Mouse (Mus musculus) cerebellum, adult 2 months (tissue): ENCODE measurements at regions not wholly inside any gene's neighbourhood (a gene's known extent, or its start where the extent isn't known, plus 50 kb on each side); places are given as distances from the start of the nearest gene placed in this dataset.
A peak's percentile ranks its signal among the peaks of the same experiment; 100 is the strongest.

Experiments used
- DNase-seq, 2 experiments: peaks; one replicate each; pipeline ENCODE4 v3.0.0; 2021
- H3K27ac ChIP-seq: fragments of 200-500 bp; 2 replicates; pipeline ENCODE4 v1.5.1; 2012; ENCODE audit warnings: low read length, control low read depth, inconsistent platforms; ENCODE audit not compliant: insufficient read depth
- H3K27me3 ChIP-seq: fragments of 200-500 bp; 2 replicates; pipeline ENCODE4 v1.6.1; 2012; ENCODE audit warnings: inconsistent platforms, mild to moderate bottlenecking, low read length, moderate library complexity; ENCODE audit not compliant: control insufficient read depth, insufficient read depth
- H3K4me1 ChIP-seq: fragments of 200-500 bp; 2 replicates; pipeline ENCODE4 v1.6.1; 2011; ENCODE audit warnings: low read length; ENCODE audit not compliant: control insufficient read depth, insufficient read depth
- H3K4me3 ChIP-seq: fragments of 200-500 bp; replicated peaks from 2 replicates; pipeline ENCODE3; 2011; ENCODE audit warnings: mild to moderate bottlenecking, low read depth, low read length, control low read depth; ENCODE audit not compliant: insufficient read depth
- CTCF ChIP-seq: fragments of 200-500 bp; IDR thresholded peaks from 2 replicates; pipeline ENCODE4 v1.5.1; 2011; ENCODE audit warnings: low read depth, mild to moderate bottlenecking, control low read depth, low read length, moderate library complexity, borderline replicate concordance; ENCODE audit not compliant: insufficient read depth
- POLR2A ChIP-seq: fragments of 200-500 bp; IDR thresholded peaks from 2 replicates; pipeline ENCODE4 v1.6.1; 2011; ENCODE audit warnings: low read length, control low read depth, borderline replicate concordance; ENCODE audit not compliant: insufficient read depth
- WGBS: fragments of 180-500 bp; shearing (Covaris S2); methylation state at CpG from one replicate; pipeline ENCODE4 v1.1.7; 2018; 5-methylcytosine and 5-hydroxymethylcytosine counted together

DNA sequence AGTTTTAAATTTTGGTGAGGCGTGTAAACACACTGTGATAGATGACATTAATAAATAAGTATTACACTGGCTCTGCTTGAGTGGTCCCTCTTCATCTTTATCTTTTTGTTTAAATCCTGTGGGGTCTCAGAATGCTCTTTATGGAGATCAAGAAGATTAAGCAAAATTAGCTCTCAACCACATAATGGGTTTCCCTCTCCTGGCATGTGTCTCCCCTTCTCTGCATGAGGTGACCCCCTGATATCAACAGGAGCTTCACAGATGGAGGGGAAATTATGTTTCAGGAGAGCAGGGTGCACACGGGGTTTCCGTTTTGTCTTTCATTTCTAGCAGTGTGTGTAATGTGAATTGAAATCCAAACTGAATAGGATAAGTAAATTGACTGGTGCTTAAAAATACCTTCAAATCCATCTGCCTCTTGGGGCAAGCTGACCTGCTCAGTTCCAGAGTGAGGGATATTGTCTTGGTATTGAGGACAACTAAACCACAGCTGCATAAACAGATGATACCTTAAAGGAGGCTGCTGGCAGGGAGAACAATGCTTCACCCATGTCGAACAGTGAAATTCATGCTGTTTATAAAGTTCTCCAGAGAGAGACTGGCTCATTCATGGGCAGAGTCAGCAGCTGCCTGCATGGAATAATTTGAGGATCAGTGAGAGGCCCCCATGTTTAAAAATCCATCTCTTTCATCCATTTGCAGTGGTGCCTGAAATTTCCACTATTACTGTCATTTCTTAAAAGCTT lies 518.3 kb upstream of the Nr2f1 start:
- TF ChIP-seq CTCF (no peak), POLR2A (no peak)

DNA sequence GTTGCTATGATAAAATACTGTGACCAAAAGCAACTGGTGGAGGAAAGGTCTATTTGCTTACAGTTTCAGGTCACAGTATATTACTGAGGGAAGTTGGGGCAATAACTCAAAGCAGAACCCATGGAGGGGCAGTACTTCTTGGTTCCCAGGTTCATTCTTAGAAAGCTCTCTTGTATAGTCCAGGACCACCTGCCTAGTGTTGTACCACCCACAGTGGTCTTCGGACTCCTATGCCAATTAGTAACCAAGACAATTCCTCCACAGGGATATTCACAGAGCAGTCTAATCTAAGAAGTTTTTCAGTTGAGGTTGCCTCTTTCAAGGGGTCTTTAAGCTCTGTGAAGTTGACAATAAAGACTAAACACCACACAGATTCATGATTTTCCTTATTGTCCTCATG lies 517.6 kb upstream of the Nr2f1 start:
- TF ChIP-seq CTCF (no peak), POLR2A (no peak)
- H3K4me1 ChIP-seq: no peaks in the 10 kb centered on the region
- no peak for DNase-seq
- H3K4me3 ChIP-seq: no peak overlapping the region
- no peaks in the 10 kb centered on the region for H3K27me3 ChIP-seq
- 39% methylated on average over 1 of the region's 1 CpGs for WGBS
- no peak overlapping the region for H3K27ac ChIP-seq

More for the DNA sequence above, 518.3 kb upstream of the Nr2f1 start:
- no peak overlapping the region for H3K27ac ChIP-seq
- no peaks in the 10 kb centered on the region for H3K4me1 ChIP-seq
- DNase-seq: no peak
- no peaks in the 10 kb centered on the region for H3K27me3 ChIP-seq
- 33% methylated on average over 4 of the region's 4 CpGs for WGBS
- H3K4me3 ChIP-seq: no peak overlapping the region

DNA sequence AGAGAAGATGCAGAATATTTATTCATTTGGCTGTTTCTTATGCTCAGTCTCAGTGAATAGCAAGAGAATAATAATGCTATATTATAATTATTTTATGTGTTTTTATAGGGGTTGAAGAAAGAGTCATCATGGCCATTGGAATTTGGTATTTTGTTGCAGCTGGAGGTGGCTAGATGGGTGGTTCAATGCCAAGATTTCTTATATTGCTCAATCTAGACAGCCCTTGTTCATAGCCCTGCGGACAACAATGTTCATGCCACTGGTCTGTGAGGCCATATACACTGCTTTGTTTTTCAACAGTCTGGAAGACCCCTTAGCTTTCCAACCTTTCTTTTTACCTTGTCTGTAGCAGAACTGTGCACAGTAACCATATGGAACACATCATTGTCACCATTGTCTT lies 505.1 kb upstream of the Nr2f1 start:
- no peaks in the 10 kb centered on the region for H3K4me1 ChIP-seq
- no peak for DNase-seq
- H3K4me3 ChIP-seq: no peak overlapping the region
- TF ChIP-seq CTCF (no peak), POLR2A (no peak)
- H3K27me3 ChIP-seq: no peaks in the 10 kb centered on the region
- H3K27ac ChIP-seq: no peak overlapping the region
- WGBS: 91% methylated on average over 1 of the region's 1 CpGs

DNA sequence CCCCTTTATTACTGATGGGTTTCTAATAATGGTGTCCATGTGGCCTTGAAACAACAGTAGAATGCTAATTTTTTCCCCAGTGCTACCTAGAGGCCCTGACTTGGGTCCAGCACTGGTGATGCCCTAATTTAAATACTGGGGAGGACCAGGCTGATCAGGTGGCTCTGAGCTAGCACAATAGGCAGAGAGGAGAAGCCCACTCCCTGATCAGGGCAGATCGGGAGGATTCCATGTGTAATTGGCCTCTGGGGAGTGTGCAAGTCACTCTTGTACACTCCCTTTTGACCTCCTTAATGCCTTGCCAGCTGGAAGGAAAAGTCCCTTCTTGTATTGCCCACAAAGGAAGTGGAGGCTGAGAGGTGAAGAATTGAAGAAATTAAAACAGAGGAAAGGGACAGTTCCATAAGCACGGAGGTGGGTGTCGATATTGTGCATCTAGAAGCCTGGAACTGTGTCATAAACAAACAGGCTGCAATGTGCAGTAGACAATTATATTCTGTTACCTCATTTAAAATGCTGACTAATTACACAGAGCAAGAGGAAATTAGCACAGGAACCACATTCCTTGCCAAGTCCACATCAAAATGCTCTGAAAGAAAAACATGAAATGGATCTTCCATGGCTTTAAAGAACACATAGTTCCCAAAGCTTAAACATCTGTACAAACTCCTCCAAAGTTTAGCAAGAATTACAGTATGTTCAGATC lies 498.4 kb upstream of the Nr2f1 start:
- Histone ChIP-seq H3K4me3 (no peak overlapping the region), H3K27ac (no peak overlapping the region), H3K4me1 (no peaks in the 10 kb centered on the region), H3K27me3 (no peaks in the 10 kb centered on the region)
- TF ChIP-seq CTCF (no peak), POLR2A (no peak)
- WGBS: 37% methylated on average over 3 of the region's 3 CpGs
- DNase-seq: no peak

DNA sequence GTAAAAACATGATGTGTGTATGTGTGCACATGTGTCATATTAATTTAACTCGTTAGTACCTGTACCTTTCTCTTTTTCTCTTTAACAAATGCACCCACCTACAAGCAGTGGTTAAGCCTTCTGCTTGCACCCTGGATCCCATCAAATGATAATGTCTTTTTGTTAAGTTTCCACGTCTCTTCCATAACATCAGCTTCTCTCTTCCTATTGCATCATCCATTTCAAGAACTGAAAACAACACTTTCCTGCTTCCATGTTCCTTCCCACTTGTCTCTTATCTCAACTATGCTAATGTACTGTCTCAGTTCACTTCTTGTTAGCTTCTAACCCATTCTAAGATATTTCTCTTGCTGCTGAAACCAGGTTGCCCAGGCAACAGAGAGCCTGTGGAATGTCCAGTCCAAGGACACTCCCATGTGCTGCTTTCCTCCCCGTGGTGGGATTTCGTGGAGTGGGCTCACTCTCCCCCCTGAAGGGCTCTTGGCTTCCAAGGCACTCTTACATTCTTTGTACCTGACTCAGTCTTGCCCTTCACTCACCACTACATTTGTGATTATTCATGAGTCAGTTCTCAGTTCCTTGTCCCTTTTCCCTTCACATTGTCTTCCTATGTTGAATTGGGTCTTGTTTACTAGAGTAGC lies 479.8 kb upstream of the Nr2f1 start:
- 37% methylated on average over 4 of the region's 4 CpGs for WGBS
- DNase-seq: no peak
- Histone ChIP-seq H3K4me1 (no peaks in the 10 kb centered on the region), H3K4me3 (no peak overlapping the region), H3K27ac (no peak overlapping the region), H3K27me3 (no peaks in the 10 kb centered on the region)
- TF ChIP-seq POLR2A (no peak), CTCF (no peak)

DNA sequence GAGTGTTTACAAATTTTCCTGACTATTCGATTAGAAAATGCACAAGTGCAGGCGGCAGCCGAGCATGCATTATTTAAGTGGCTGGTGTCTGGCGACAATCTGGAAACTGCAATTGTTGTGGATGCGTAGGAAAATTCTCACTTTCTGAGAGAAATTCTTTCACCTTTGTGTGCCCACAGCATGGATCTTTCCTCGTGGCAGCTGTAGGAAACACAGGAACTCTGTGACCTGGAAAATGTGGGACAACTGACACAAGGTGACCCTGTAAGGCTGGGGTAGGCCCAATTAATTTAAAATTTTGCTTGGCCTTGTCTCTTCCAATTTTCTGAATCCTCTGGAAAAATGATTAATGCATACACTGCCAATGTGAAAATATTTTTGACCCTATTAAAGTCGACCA lies 478.7 kb upstream of the Nr2f1 start:
- DNase-seq: peak in 1 of 2 experiments; percentile 9
- Histone ChIP-seq H3K27me3 (no peaks in the 10 kb centered on the region), H3K4me3 (no peak overlapping the region), H3K4me1 (no peaks in the 10 kb centered on the region), H3K27ac (no peak overlapping the region)
- TF ChIP-seq POLR2A (no peak), CTCF (no peak)
- WGBS: 20% methylated on average over 7 of the region's 7 CpGs

DNA sequence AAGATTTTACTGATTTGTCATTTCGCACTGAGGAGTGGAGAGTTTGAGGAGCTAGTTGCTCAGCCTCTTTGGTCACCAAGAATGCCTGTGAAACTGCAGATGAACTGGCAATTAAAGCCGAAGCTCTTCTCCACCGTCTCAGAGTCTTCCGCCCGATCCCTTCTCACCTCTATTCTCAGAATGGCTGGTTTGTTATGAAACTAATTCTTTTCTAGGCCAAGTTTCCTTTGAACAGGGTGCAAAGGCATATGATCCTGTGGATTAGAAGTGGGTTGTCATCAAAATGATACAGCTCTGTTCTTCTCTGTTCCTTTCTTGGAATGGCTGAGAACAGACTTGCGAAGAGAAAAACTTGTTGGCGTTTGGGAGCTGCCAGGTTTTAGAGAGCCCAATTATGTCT lies 458.7 kb upstream of the Nr2f1 start:
- Histone ChIP-seq H3K27ac (no peak overlapping the region), H3K4me1 (no peaks in the 10 kb centered on the region), H3K4me3 (no peak overlapping the region), H3K27me3 (no peaks in the 10 kb centered on the region)
- TF ChIP-seq CTCF: no peak
- no peak for TF ChIP-seq POLR2A
- WGBS: 84% methylated on average over 7 of the region's 7 CpGs
- DNase-seq: no peak
